Mouse (Mus musculus) ovary, postnatal 14 days (tissue): ENCODE data around the gene Lrrn2.

Experiments used
- DNase-seq: peaks from one replicate; pipeline ENCODE4 v3.0.0; 2022; ENCODE audit warnings: low spot score

The Lrrn2 gene

GRCm38 (mm10) chr1:132880161-132881005 is at the start of gene Lrrn2:
Gene Lrrn2, plus strand, starts transcription at chr1:132880273.
- DNase-seq = peak; percentile 31

GRCm38 (mm10) chr1:132831963-132832362 is 48.1 kb upstream of the Lrrn2 start:
- DNase-seq = no peak

GRCm38 (mm10) chr1:132834037-132834436 is 46.0 kb upstream of the Lrrn2 start:
- no peak for DNase-seq

- no peak for DNase-seq
Observed at GRCm38 (mm10) chr1:132836895-132837294, 43.2 kb upstream of the Lrrn2 start.

- no peak for DNase-seq
Observed at GRCm38 (mm10) chr1:132837691-132838090, 42.4 kb upstream of the Lrrn2 start.

GRCm38 (mm10) chr1:132838371-132838770 is 41.7 kb upstream of the Lrrn2 start:
- DNase-seq = no peak

GRCm38 (mm10) chr1:132843612-132844011 is 36.5 kb upstream of the Lrrn2 start:
- DNase-seq = no peak

GRCm38 (mm10) chr1:132844088-132844804 is 35.8 kb upstream of the Lrrn2 start:
- DNase-seq = peak; percentile 40

- DNase-seq = no peak
Observed at GRCm38 (mm10) chr1:132845766-132846165, 34.3 kb upstream of the Lrrn2 start.

GRCm38 (mm10) chr1:132850809-132851208 is 29.3 kb upstream of the Lrrn2 start:
- DNase-seq = no peak

GRCm38 (mm10) chr1:132851296-132851695 is 28.8 kb upstream of the Lrrn2 start:
- DNase-seq = no peak

- no peak for DNase-seq
Observed at GRCm38 (mm10) chr1:132851771-132852170, 28.3 kb upstream of the Lrrn2 start.

GRCm38 (mm10) chr1:132853312-132853711 is 26.8 kb upstream of the Lrrn2 start:
- no peak for DNase-seq

- DNase-seq = no peak
Observed at GRCm38 (mm10) chr1:132858516-132859383, 21.3 kb upstream of the Lrrn2 start.

GRCm38 (mm10) chr1:132864220-132864619 is 15.9 kb upstream of the Lrrn2 start:
- DNase-seq = no peak

GRCm38 (mm10) chr1:132865585-132865984 is 14.5 kb upstream of the Lrrn2 start:
- no peak for DNase-seq

- DNase-seq = no peak
Observed at GRCm38 (mm10) chr1:132870327-132870726, 9.7 kb upstream of the Lrrn2 start.

GRCm38 (mm10) chr1:132878951-132879610 is 992 bp upstream of the Lrrn2 start:
- DNase-seq = no peak

- DNase-seq = no peak
Observed at GRCm38 (mm10) chr1:132879801-132880160, 292 bp upstream of the Lrrn2 start.

GRCm38 (mm10) chr1:132881041-132881761 is 1.1 kb downstream of the Lrrn2 start:
- DNase-seq = no peak

GRCm38 (mm10) chr1:132881836-132882235 is 1.8 kb downstream of the Lrrn2 start:
- no peak for DNase-seq
